8 mouse cellular contexts compared by ENCODE assay signal in the genomic region with DNA sequence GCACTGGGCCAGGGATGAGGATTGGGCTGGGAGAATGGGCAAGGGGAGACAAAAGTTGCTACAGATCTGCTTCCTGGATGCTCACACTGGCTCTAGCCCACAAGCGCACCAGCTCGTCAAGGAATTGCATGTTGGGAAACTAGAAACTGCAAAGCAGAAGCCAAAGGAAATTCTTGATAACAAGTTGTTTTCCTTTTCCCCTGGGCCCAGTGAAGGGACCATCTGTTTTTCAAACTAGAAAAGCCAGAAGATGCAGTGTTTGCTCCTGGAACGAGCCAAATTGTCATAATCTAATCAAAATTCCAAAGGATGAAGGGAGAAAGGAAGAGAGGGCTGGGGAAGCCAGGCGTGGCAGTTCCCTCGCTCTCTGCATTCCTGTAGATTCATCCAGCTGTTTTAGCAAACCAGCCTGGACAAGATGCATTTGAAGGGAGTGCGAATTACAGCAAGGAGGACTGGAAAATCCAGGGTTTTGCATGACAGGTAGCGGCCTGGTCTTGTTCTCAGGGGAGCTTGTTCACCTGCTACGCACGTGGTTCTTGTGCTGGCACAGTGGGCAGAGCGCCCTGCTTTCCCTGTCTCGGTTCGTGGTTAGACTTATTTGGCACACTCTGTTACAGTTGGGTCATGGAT.
DNase-seq lines count a peak whose midpoint lies in the region; ATAC-seq and TF ChIP-seq lines count a peak whose summit lies in the region.

No protein-coding gene starts in this region.

- no peaks in the 10 kb centered on the region for H3K9me3 ChIP-seq in kidney, postnatal 0 days (replicated peaks; ENCODE audit: low read length)

- H3K27me3 ChIP-seq in Patski = no peaks in the 10 kb centered on the region
- no peaks in the 10 kb centered on the region for H3K27me3 ChIP-seq in heart, adult 2 months (ENCODE audit: control insufficient read depth, insufficient read depth, low read length)
- H3K27me3 ChIP-seq in kidney, postnatal 0 days (ENCODE audit: insufficient read depth, low read length) = no peaks in the 10 kb centered on the region

- H3K27ac ChIP-seq in heart, adult 2 months = peak overlapping the region; percentile 72
- H3K27ac ChIP-seq in kidney, postnatal 0 days = peak overlapping the region; percentile 51; the same call in 1 of the 2 replicates

- no peak overlapping the region for H3K4me3 ChIP-seq in heart, adult 2 months
- H3K4me3 ChIP-seq in kidney, postnatal 0 days (replicated peaks; ENCODE audit: low read depth, low read length) = no peak overlapping the region

- TF ChIP-seq EP300 in heart, adult 2 months (IDR thresholded peaks at IDR 0.05; ENCODE audit: insufficient read depth, low read depth, low read length) = no peak

- TF ChIP-seq CTCF in Patski (IDR thresholded peaks at IDR 0.05) = no peak
- no peak for TF ChIP-seq CTCF in heart, adult 2 months (IDR thresholded peaks at IDR 0.05)
- TF ChIP-seq CTCF in kidney, postnatal 0 days (IDR thresholded peaks at IDR 0.05; ENCODE audit: low read depth) = no peak

- CTCF ChIA-PET in Patski (lab: Charles Lee) = interaction anchor here (0.8 to 1.9 kb wide), 5 partner anchors 10 to 199 kb away, joined by 3 to 6 read pairs (median 3); no protein-coding TSS in a partner anchor

- DNase-seq in embryo, embryonic 11 days = peak; percentile 23
- DNase-seq in embryo, embryonic 9.5 days (ENCODE audit: extremely low spot score) = no peak
- DNase-seq in Patski (ENCODE audit: low read depth, low spot score) = no peak
- peak; percentile 42 to 53 for DNase-seq in heart, adult 2 months
- DNase-seq in kidney, postnatal 0 days (ENCODE audit: low spot score) = peak; percentile 40
- no peak for DNase-seq in natural killer cell, adult 2 months (ENCODE audit: low spot score in 2 of 2)
- no peak for DNase-seq in thymus, postnatal 14 days

- in situ Hi-C loops in Patski (cut with MboI; ENCODE audit: low pct_unique_long_range_greater_than_20kb) = loop anchor here (5.0 to 10.0 kb wide), 2 partner anchors 231 to 829 kb away; a partner anchor contains a TSS

- no peaks in the 10 kb centered on the region for H3K79me2 ChIP-seq in heart, adult 2 months (replicated peaks; ENCODE audit: control insufficient read depth, insufficient read depth, low read length)

- POLR2A ChIA-PET in Patski (lab: Charles Lee) = no interaction called here

- 39% methylated on average over 12 of the region's 12 CpGs for WGBS in heart, adult 2 months
- 55% methylated on average over 12 of the region's 12 CpGs for WGBS in kidney, postnatal 0 days

- H3K9ac ChIP-seq in heart, adult 2 months (ENCODE audit: low read depth, low read length) = no peak overlapping the region
- no peak overlapping the region for H3K9ac ChIP-seq in kidney, postnatal 0 days (ENCODE audit: low read depth, low read length)

- no peaks in the 10 kb centered on the region; the same call in 1 of the 2 replicates for H3K36me3 ChIP-seq in heart, adult 2 months (ENCODE audit: control insufficient read depth, insufficient read depth, low read length)
- no peaks in the 10 kb centered on the region for H3K36me3 ChIP-seq in kidney, postnatal 0 days (ENCODE audit: insufficient read depth, low read length)

- peaks cover 13% of the 10 kb centered on the region for H3K4me1 ChIP-seq in heart, adult 2 months (ENCODE audit: control insufficient read depth, insufficient read depth, low read length)
- 0 out of 2 replicates have a peak, but pooled peaks cover 7% of the 10 kb centered on the region for H3K4me1 ChIP-seq in kidney, postnatal 0 days (replicated peaks; ENCODE audit: insufficient read depth, low read length)

- peak; percentile 44 for ATAC-seq in Patski
- no peak for ATAC-seq in kidney, postnatal 0 days (replicated peaks; ENCODE audit: low FRiP score, low read depth)
- no peak for ATAC-seq in inflammation-experienced regulatory T-cells, adult 6 months

- H3K4me2 ChIP-seq in kidney, postnatal 0 days (ENCODE audit: low read length) = peak overlapping the region; percentile 4; the same call in 1 of the 2 replicates

- TF ChIP-seq POLR2A in heart, adult 2 months (IDR thresholded peaks at IDR 0.05; ENCODE audit: insufficient read depth, low read depth, low read length) = 0 out of 2 replicates have a peak, but pooled peaks have one; percentile 13

- intact Hi-C loops in heart, adult 2 months (cut with DNase I) = loop anchor here (2.0 to 10.0 kb wide), 6 partner anchors 15 to 441 kb away; no protein-coding TSS in a partner anchor

Comparison
In these comparisons a context has a peak if more than half of its experiments do, and no peak if none do; other contexts are left out.
1. DNase-seq: peak in embryo, embryonic 11 days (single experiment), heart, adult 2 months (2 of 2) and kidney, postnatal 0 days (single experiment); none in embryo, embryonic 9.5 days (single experiment), Patski (single experiment), natural killer cell, adult 2 months (0 of 2) and thymus, postnatal 14 days (single experiment).